Mouse (Mus musculus) heart, postnatal 0 days (tissue): ENCODE data around the gene Sez6l.

Experiments used
- CTCF ChIP-seq: IDR thresholded peaks from 2 replicates; pipeline ENCODE4 v1.5.1; 2016; ENCODE audit warnings: antibody characterized with exemption, control low read depth, low read depth
- EP300 ChIP-seq: IDR thresholded peaks from 2 replicates; pipeline ENCODE4 v1.6.1; 2016; ENCODE audit warnings: antibody characterized with exemption, low read depth

- TF ChIP-seq CTCF (no peak), EP300 (no peak)
These were observed 165.9 kb downstream of the Sez6l start for GRCm38 (mm10) chr5:112411072-112411471.
